Mouse (Mus musculus): ENCODE results near the gene Sh2d1a.

Gene Sh2d1a

GRCm38 (mm10) chrX:42502291-42503043, at the start of gene Sh2d1a:
TSS of gene Sh2d1a (plus strand) at chrX:42502453.
- no peak for DNase-seq (ENCODE audit: extremely low spot score, low spot score)

DNA sequence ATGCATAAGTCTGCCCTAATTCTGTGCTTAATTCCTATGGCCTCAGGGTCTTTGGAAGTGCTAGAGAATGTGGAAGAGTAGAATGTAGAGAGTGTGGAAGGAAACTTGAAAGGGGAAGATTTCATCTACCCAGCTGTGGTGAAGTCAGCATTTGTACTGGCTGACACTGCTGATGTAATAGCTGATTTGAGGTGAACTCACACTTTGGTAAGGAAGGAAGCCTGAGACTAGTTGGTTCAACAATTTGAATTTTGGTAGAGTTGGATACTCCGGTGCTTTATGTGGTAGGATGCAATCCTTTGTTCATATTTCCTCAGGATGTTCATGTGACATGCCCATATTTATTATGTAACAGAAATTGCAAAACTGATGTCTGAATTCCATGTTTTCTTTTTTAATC, 49.3 kb upstream of the Sh2d1a start:
- no peak for DNase-seq (ENCODE audit: extremely low spot score, low spot score)

GRCm38 (mm10) chrX:42454533-42454932, 47.7 kb upstream of the Sh2d1a start:
- no peak for DNase-seq (ENCODE audit: extremely low spot score, low spot score)

DNA sequence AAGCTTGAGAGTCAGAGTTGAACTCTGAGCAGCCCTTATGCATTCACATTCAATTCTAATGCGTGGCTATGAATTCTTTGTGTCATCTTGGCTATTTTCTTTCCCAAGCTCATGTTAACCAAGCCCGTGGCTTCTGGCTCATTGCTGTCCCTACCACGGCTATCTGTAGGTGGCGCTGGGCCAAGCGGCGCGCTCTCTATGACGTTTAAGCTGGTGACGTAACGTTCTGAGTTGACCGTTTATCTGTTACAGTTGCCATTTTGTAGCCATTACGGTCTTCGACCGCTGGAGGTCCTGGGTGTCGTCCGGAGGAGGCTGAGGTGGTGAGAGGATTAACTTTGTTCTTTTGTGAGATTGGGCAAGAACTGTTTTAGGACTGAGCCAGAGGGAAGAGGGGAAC, 12.8 kb upstream of the Sh2d1a start, which contains the start of gene Tex13c2:
Gene Tex13c2 (plus strand): TSS at position 246 of the 400 bp plus-strand sequence.
- DNase-seq (ENCODE audit: extremely low spot score, low spot score): no peak

GRCm38 (mm10) chrX:42490336-42490735, 11.9 kb upstream of the Sh2d1a start:
- no peak for DNase-seq (ENCODE audit: extremely low spot score, low spot score)

GRCm38 (mm10) chrX:42500538-42500937, 1.7 kb upstream of the Sh2d1a start:
- DNase-seq (ENCODE audit: extremely low spot score, low spot score): no peak

DNA sequence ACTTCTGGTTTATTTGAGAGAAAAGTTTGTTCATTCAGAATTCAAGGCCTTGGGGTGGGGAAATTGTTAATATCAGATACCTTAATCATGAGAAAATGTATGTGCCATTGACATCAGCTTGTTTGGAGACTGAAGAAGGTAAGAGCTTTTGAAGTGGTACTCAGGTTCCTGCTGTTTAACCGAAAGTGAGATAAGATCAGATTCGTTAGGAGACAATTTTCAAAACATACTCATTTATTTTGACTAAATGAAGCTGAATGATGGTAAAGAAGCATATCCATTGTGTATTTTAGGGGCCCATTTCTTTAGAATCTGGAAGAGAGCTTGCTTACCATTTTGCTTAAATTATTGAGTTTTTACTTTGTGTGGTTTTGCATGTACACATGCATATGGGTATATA, 8.9 kb downstream of the Sh2d1a start:
- DNase-seq (ENCODE audit: extremely low spot score, low spot score): no peak

DNA sequence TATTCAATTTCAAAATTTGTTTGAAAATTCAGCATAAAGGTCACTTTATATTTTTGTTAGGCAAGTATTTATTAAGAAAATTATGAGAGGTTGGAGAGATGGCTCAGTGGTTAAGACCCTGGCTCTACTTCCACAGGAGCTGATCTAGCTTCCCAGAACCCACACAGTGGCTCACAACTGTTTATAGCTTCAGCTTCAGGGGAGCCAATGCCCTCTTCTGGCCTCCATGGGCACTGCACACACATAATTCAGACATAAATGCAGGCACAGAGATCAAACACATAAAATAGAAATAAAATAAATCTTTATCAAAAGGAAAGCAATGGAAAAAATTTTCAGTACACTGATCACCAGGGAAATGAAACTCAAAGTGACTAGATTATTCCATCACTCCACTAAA, 10.3 kb downstream of the Sh2d1a start:
- no peak for DNase-seq (ENCODE audit: extremely low spot score, low spot score)

GRCm38 (mm10) chrX:42522868-42523267, 20.6 kb downstream of the Sh2d1a start:
- no peak for DNase-seq (ENCODE audit: extremely low spot score, low spot score)

DNA sequence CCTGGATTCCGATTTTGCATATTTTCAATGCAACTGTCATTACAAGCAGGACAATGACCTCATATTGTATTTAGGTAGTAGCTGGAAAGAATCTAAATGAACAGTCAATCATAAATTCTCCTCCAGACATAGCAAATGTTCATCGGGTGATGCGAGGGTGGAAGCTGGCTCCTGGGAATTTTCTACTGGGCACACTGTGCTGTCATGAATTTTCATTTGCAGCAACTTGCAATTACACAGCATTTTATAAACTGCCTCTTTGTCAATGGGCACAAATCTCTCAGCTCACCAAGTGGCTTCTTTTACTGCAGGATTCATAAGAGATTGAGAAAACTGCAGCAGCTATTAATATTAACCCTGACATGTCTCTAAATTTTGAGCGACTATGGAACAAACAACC, 28.4 kb downstream of the Sh2d1a start:
- DNase-seq (ENCODE audit: extremely low spot score, low spot score): no peak

- DNase-seq (ENCODE audit: extremely low spot score, low spot score): no peak
Measured at GRCm38 (mm10) chrX:42540030-42540755, 37.9 kb downstream of the Sh2d1a start.

DNA sequence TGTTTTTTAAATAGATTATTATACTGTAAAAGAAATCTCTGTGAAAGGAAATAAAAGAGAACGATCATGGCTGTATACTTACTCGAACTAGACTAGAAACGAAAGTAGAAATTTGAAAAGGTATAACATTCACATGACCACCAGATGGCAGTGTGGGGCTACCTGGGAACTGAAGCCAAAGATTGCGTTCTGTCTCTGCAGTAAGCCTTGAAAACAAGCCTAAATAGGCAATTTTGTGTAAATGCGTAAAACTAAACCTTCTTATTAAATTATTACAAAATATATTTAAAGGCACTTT, 38.5 kb downstream of the Sh2d1a start:
- peak; percentile 22 for DNase-seq (ENCODE audit: extremely low spot score, low spot score)

- no peak for DNase-seq (ENCODE audit: extremely low spot score, low spot score)
Measured at GRCm38 (mm10) chrX:42545076-42545475, 42.8 kb downstream of the Sh2d1a start.

DNA sequence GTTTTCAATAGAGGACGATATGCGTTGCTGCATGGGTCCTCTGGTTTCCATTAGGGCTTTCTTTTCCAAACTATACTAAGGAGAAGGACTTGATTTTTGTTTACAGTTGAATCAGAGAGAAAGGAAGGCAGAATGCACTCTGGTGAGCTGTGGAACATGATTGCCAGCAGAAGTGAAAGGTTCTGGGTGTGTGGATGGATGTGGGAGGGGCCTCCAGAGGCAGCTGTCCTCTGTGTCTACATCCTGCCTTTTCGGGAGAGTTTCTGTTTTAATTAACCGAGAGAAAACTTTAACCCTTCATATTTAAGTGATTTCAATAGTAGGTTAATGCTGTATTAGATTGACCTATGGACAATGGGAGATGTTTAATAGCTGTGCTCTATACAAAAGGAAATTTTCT, 46.3 kb downstream of the Sh2d1a start:
- DNase-seq (ENCODE audit: extremely low spot score, low spot score): no peak

- DNase-seq (ENCODE audit: extremely low spot score, low spot score): peak; percentile 40
Measured at GRCm38 (mm10) chrX:42557284-42557683, 55.0 kb downstream of the Sh2d1a start.

DNA sequence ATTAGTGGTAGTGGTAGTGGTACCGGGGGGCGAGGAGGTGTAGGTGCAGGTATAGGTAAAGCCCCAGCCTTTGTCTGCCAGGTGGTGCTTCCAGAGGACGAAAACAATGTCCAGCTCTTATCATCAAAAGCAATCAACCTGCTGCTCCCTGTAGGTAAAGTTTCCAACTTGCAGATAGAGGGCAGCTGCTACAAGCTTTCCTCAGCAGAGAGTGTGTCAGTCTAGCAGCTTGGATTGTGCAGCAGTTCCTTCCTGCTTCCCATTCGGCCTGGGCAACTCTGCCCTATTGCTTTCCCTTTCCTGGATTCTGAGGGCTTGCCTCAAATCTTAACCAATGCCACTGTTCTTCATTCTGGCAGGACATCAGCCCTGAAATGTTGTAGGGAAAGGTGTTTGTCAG, 56.4 kb downstream of the Sh2d1a start:
- DNase-seq (ENCODE audit: extremely low spot score, low spot score): no peak
